Mouse (Mus musculus): ENCODE data around the gene Spata18. TPM values are rescaled to one million over a fixed set of nuclear protein-coding genes. Genes with fewer than 3 reads are reported as not detected.

Gene Spata18
- polyA plus RNA-seq, 1 experiment from 2014 or later = 0.14 TPM

DNA sequence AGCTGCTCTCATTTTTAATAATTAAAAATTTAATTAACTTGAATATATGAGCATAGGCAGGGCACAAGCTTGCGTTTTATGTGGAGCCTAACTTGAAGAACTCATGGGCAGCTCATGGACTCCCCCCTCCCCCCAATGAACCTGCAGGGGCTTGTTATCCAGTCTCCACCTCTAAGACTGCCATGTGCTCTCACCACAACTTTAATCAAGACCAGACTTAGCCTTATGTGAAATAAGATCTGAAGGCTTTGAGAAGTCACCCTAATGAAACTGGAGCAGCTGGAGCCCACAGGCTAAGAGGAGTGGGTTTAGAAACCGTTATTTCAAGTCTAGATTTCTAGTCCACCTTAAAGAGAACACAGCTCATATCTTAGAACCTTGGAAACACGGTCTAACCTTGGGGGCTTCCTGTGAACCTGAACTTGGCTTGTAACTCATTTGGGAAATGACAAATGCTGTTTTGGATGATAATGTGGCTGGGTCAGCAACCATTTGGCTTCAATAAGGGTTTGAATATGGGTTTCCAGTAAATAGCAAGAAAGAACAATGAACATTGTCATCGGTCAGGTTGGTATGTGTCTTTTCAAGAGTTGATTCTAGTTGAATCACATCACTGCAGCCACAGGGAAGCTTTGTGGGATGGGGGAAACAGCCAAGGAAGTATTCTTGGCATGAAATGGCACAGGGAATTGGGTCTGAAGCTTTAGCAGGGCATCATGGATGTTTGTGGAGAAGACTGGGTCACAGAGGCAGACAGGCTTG is 43.3 kb downstream of the Spata18 start:
- 82% methylated on average over 4 of the region's 4 CpGs for WGBS
- ATAC-seq (ENCODE audit: low FRiP score) = no peak

DNA sequence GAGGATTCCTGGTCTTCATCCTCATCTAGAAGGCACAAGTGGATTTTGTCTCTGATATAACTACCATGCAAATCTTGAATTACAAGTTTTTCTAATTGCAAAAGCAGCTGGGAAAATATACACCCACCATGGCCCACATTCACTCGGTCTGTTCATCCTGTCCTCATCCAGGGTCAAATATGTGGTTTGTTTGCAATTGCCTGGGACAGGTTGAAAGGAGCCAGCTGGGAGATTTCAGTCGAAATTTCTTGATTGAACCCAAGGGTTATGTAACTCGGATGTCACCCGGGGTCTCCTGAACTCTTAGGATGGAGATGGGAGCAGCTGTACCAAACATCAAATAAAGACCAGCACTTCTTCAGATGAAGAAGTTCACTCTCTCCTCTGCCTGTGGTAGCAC is 46.5 kb downstream of the Spata18 start:
- Histone ChIP-seq H3K27me3 (replicated peaks) (no peaks in the 10 kb centered on the region), H3K4me3 (replicated peaks) (no peak overlapping the region), H3K9ac (replicated peaks) (no peak overlapping the region), H3K27ac (replicated peaks) (no peak overlapping the region), H3K4me1 (0 out of 2 replicates have a peak, but pooled peaks cover 4% of the 10 kb centered on the region), H3K36me3 (no peaks in the 10 kb centered on the region), H3K9me3 (replicated peaks) (no peaks in the 10 kb centered on the region), H3K4me2 (no peak overlapping the region)
- ATAC-seq (ENCODE audit: low FRiP score) = no peak
- 82% methylated on average over 4 of the region's 4 CpGs for WGBS

More for the DNA sequence above, 43.3 kb downstream of the Spata18 start:
- Histone ChIP-seq H3K27me3 (replicated peaks) (no peaks in the 10 kb centered on the region), H3K27ac (replicated peaks) (no peak overlapping the region), H3K4me1 (no peaks in the 10 kb centered on the region), H3K36me3 (no peaks in the 10 kb centered on the region), H3K9me3 (replicated peaks) (no peaks in the 10 kb centered on the region), H3K4me3 (replicated peaks) (no peak overlapping the region), H3K9ac (replicated peaks) (no peak overlapping the region), H3K4me2 (no peak overlapping the region)

DNA sequence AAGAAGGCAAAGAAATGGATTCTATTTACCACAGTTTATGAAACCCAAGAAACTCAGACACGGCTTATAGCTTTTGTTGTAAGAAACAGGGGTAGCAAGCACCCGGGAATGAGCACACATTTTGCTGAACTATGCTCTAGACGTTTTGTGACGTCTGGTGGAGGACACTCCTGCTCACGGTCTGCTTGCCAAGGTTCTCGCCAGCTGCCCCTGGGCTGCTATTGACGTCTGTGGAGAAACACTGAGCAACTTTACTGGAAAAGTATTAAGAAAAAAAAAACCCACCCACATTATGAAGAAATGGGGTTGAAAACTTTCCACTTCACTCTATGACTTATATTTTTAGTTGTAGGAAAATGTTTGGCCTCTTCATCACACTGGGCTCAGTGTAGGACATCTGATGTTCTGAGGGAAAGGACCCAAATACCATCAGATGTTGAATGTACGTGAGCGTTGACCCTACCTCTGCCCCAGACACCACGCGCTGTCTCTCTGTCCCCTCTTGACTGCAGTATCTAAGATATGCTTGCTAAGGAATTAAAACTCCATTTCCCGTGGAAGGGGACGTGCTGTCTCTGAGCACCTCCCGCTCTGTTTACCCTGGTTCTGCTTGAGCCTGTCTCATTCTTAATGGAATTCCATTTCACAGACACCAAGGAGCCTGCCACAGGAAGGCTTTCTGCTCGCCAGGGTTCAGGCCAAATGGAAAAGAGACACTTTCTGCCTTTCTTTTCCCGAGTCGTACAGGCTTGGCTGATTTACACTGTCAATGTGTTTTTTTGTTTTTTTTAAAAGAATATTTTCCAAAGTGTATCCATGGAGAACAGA is 50.1 kb downstream of the Spata18 start:
- Histone ChIP-seq H3K36me3 (no peaks in the 10 kb centered on the region), H3K4me3 (replicated peaks) (no peak overlapping the region), H3K4me2 (no peak overlapping the region), H3K9me3 (replicated peaks) (no peaks in the 10 kb centered on the region), H3K9ac (replicated peaks) (no peak overlapping the region), H3K27me3 (replicated peaks) (no peaks in the 10 kb centered on the region), H3K27ac (replicated peaks) (0 out of 2 replicates have a peak overlapping the region, but pooled peaks have one; percentile 25), H3K4me1 (0 out of 2 replicates have a peak, but pooled peaks cover 8% of the 10 kb centered on the region)
- no peak for ATAC-seq (ENCODE audit: low FRiP score)
- WGBS = 79% methylated on average over 17 of the region's 17 CpGs

DNA sequence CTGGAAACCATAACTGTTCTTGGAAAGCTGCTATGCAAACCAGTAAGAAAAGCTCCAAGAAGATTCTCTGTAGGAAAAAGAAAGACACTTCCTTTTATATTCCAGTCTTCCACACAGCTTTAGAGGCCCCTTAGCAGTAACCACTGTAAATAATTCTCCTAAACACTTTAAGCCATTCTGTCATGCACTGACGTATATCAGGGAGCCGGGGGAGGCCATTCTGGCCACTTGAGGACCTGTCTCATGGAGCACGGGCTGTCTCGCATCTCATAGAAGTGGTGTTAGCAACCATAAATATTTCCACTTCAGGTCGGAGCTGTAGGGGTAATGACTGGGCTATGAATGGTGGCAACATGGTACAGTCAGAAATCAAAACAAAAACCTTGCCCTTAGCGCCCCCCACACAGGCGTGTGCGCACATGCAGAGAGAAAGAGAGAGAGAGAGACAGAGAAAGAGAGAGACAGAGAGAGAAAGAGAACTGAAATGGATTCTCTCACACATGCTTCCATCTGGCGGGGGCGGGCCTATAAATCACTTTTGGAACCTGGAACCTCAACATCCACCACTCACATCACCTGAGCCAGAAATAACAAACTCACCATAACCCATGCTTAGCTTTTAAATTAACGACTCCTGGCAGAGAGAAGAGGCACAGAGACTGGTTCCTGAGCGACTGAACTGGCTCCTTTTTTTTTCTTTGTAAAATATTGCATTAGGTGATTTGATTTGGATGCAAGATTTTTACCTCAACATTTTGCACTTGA is 50.9 kb downstream of the Spata18 start:
- no peaks in the 10 kb centered on the region for H3K36me3 ChIP-seq
- 0 out of 2 replicates have a peak overlapping the region, but pooled peaks have one; percentile 25 for H3K27ac ChIP-seq (replicated peaks)
- ATAC-seq (ENCODE audit: low FRiP score) = no peak
- WGBS = 69% methylated on average over 12 of the region's 12 CpGs
- H3K4me1 ChIP-seq = 0 out of 2 replicates have a peak, but pooled peaks cover 8% of the 10 kb centered on the region
- no peak overlapping the region for H3K9ac ChIP-seq (replicated peaks)
- no peak overlapping the region for H3K4me2 ChIP-seq
- H3K4me3 ChIP-seq (replicated peaks) = no peak overlapping the region
- no peaks in the 10 kb centered on the region for H3K27me3 ChIP-seq (replicated peaks)
- no peaks in the 10 kb centered on the region for H3K9me3 ChIP-seq (replicated peaks)

DNA sequence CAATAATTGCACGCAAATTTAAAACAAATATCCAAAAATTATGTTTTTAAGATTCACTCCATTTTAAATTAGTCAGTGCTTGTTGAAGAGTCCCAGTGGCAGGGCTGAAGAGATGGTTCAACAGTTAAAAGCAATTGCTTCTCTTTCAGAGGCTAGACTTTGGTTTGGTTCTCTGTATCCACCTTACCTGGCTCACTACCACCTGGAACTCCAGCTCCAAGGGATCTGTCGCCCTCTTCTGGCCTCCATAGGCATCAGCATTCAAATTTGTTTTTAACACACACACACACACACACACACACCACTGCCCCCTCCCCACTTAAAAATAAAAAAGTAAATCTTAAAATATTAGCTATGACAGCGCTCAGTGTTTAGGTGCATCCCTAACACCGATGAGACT is 51.9 kb downstream of the Spata18 start:
- Histone ChIP-seq H3K4me2 (no peak overlapping the region), H3K36me3 (no peaks in the 10 kb centered on the region), H3K27ac (replicated peaks) (no peak overlapping the region), H3K9ac (replicated peaks) (no peak overlapping the region), H3K9me3 (replicated peaks) (no peaks in the 10 kb centered on the region), H3K4me1 (0 out of 2 replicates have a peak, but pooled peaks cover 8% of the 10 kb centered on the region), H3K27me3 (replicated peaks) (no peaks in the 10 kb centered on the region), H3K4me3 (replicated peaks) (no peak overlapping the region)
- no peak for ATAC-seq (ENCODE audit: low FRiP score)
- WGBS = 96% methylated on average over 4 of the region's 4 CpGs

DNA sequence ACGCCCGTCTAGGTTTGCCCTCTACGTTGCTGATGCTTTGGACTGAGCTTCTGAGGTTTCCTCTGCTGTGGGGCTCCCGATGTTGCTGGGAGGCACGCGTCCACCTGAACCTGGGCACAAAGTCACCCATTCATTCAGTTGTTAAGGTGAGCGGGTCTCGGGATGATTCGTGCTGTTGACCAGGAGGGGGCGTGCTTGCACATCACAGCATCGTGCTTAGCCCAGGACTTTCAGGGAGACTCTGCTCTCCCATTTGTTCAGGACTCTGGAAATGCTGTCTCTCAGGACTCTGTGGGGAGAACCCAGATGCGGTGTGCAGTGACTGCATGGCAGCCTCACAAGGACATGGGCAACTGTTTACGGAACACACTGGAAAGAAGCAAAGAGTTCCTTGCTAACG is 53.1 kb downstream of the Spata18 start:
- no peak overlapping the region for H3K4me2 ChIP-seq
- H3K4me1 ChIP-seq = 0 out of 2 replicates have a peak, but pooled peaks cover 8% of the 10 kb centered on the region
- H3K36me3 ChIP-seq = no peaks in the 10 kb centered on the region
- H3K27ac ChIP-seq (replicated peaks) = no peak overlapping the region
- H3K4me3 ChIP-seq (replicated peaks) = no peak overlapping the region
- WGBS = 44% methylated on average over 14 of the region's 14 CpGs
- H3K27me3 ChIP-seq (replicated peaks) = no peaks in the 10 kb centered on the region
- H3K9ac ChIP-seq (replicated peaks) = no peak overlapping the region
- ATAC-seq (ENCODE audit: low FRiP score) = no peak
- H3K9me3 ChIP-seq (replicated peaks) = no peaks in the 10 kb centered on the region

DNA sequence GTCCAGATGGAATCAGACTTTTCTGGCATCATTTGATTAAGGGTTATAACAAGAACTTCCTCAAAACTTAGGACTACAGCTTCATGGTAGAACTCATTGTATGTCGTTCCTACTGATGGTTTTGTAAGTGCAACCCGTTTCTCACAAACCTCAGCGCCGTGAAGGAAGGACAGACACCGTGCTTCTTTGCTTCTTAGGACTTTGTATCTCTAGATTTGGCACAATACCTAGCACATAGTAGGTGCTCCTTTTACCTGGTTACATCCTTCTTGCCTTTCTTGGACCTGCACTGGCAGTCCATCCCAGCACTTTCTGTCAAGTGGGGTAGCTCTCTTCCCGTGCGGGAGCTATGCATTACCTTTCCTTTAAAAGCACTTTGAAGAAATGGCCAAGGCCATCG is 53.6 kb downstream of the Spata18 start:
- WGBS = 93% methylated on average over 8 of the region's 8 CpGs
- Histone ChIP-seq H3K4me2 (no peak overlapping the region), H3K9me3 (replicated peaks) (no peaks in the 10 kb centered on the region), H3K36me3 (no peaks in the 10 kb centered on the region), H3K9ac (replicated peaks) (no peak overlapping the region), H3K27ac (replicated peaks) (no peak overlapping the region), H3K27me3 (replicated peaks) (no peaks in the 10 kb centered on the region), H3K4me1 (0 out of 2 replicates have a peak, but pooled peaks cover 8% of the 10 kb centered on the region), H3K4me3 (replicated peaks) (no peak overlapping the region)
- ATAC-seq (ENCODE audit: low FRiP score) = no peak

DNA sequence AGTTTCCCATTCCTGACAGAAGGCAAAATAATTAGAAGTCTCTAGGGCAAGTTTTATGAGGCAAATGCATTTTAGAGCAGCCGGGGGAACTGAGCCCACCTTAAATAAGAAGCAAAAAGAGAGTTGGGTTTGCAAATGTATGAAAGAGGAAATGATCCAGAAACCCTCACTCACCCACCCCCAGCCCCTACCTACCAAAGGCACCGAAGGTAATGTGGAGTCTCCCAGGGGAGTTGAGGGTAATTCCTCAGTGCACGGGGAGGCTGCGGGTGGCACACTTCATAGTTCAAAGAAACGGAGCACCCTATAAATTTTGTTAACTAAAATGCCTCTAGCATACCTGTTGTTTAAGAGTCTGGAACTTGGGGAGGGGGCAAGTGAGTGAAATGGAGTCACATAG is 54.1 kb downstream of the Spata18 start:
- Histone ChIP-seq H3K4me2 (no peak overlapping the region), H3K4me1 (0 out of 2 replicates have a peak, but pooled peaks cover 8% of the 10 kb centered on the region), H3K27ac (replicated peaks) (no peak overlapping the region), H3K4me3 (replicated peaks) (no peak overlapping the region), H3K27me3 (replicated peaks) (no peaks in the 10 kb centered on the region), H3K36me3 (no peaks in the 10 kb centered on the region), H3K9ac (replicated peaks) (no peak overlapping the region), H3K9me3 (replicated peaks) (no peaks in the 10 kb centered on the region)
- ATAC-seq (ENCODE audit: low FRiP score) = no peak
- 64% methylated on average over 5 of the region's 5 CpGs for WGBS

DNA sequence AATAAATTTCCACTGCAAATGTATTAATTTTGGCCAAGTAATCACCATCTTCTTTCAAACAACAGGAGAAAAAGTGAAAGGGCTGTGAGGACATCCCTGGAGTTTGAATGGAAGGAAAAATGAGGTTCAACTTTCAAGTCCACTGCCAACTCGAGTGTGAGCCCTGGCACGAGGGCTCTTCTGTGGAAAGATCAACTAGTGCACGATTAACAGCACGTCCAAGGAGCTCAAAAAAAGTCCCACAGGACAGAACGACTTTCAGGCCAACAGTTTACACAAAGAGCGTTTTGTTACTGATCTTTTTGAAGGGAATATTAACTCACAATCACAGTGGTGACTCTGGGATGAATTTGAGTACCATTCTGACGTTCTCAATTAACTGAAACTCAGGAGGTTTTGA is 61.7 kb downstream of the Spata18 start:
- ATAC-seq (ENCODE audit: low FRiP score) = no peak

DNA sequence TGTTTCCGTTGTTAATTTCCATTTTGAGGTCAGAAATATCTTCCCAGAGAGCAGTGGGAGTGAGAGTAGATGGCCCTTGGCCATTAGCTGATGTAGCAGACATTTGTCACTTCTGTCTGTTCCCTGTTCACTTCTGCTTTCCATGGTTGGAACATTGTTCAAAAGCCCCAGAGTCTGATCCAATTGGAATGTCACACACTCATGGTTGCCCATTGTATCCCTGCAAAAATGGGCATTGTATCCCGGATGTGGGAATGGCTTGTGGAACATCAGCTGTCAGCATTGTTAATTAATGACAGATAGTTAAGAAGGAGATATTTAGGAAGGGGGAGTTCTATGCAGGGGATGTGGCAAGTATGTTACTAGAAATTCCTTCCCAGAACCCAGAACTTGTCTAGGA is 65.8 kb downstream of the Spata18 start:
- Histone ChIP-seq H3K4me3 (replicated peaks) (no peak overlapping the region), H3K9me3 (replicated peaks) (no peaks in the 10 kb centered on the region), H3K27me3 (replicated peaks) (no peaks in the 10 kb centered on the region), H3K4me1 (no peaks in the 10 kb centered on the region), H3K27ac (replicated peaks) (no peak overlapping the region), H3K4me2 (no peak overlapping the region), H3K36me3 (no peaks in the 10 kb centered on the region), H3K9ac (replicated peaks) (no peak overlapping the region)
- ATAC-seq (ENCODE audit: low FRiP score) = no peak
- 45% methylated on average over 2 of the region's 2 CpGs for WGBS

More for the DNA sequence above, 61.7 kb downstream of the Spata18 start:
- Histone ChIP-seq H3K27me3 (replicated peaks) (no peaks in the 10 kb centered on the region), H3K27ac (replicated peaks) (no peak overlapping the region), H3K4me2 (no peak overlapping the region), H3K4me3 (replicated peaks) (no peak overlapping the region), H3K9me3 (replicated peaks) (no peaks in the 10 kb centered on the region), H3K36me3 (no peaks in the 10 kb centered on the region), H3K9ac (replicated peaks) (no peak overlapping the region), H3K4me1 (no peaks in the 10 kb centered on the region)
- 76% methylated on average over 7 of the region's 7 CpGs for WGBS

DNA sequence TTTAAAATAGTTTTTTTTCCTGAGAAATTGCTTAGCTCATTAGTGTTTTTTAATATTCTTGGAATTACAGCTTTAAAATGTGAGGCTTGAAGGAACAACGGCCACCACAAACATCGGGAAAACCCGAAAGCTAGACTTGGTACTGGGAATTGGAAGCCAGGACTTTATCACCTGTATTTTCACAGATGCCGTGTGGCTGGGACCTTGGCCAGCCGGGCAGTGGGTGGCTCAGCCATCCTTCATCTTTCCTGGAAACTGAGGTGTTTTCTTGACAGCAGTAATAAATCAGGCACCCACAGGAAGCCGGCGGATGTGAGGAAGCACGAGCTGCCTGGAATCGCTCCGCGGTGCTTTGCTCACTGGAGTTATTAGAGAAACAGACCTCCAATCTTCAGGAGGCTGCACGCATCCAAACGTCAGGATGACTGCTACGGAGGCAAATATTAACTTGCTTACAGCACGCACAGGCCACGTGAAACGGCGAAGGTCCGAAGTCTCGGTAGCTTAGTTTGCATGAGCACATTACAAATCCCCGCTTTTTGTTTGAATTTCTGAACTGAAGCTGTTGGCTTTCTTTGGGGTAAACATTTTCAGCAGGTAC is 70.6 kb downstream of the Spata18 start:
- Histone ChIP-seq H3K36me3 (no peaks in the 10 kb centered on the region), H3K9ac (replicated peaks) (no peak overlapping the region), H3K27ac (replicated peaks) (no peak overlapping the region), H3K4me2 (no peak overlapping the region), H3K27me3 (replicated peaks) (no peaks in the 10 kb centered on the region), H3K4me3 (replicated peaks) (no peak overlapping the region), H3K9me3 (replicated peaks) (no peaks in the 10 kb centered on the region), H3K4me1 (no peaks in the 10 kb centered on the region)
- ATAC-seq (ENCODE audit: low FRiP score) = no peak
- WGBS = 79% methylated on average over 21 of the region's 21 CpGs
